Mouse (Mus musculus) kidney, adult 2 months (tissue): ENCODE measurements at regions not wholly inside any gene's neighbourhood (a gene's known extent, or its start where the extent isn't known, plus 50 kb on each side); places are given as distances from the start of the nearest gene placed in this dataset.

Experiments
- CTCF ChIP-seq: fragments of 200-500 bp; conservative IDR thresholded peaks from 2 replicates; pipeline ENCODE4 v1.5.1; 2011; ENCODE audit warnings: low read depth, mild to moderate bottlenecking, control low read depth, low read length, moderate library complexity, mixed read lengths; ENCODE audit not compliant: insufficient read depth, insufficient read length
- POLR2A ChIP-seq: fragments of 200-500 bp; IDR thresholded peaks from one replicate; pipeline ENCODE4 v1.6.1; 2011; ENCODE audit warnings: low read depth, low read length, control low read depth

DNA sequence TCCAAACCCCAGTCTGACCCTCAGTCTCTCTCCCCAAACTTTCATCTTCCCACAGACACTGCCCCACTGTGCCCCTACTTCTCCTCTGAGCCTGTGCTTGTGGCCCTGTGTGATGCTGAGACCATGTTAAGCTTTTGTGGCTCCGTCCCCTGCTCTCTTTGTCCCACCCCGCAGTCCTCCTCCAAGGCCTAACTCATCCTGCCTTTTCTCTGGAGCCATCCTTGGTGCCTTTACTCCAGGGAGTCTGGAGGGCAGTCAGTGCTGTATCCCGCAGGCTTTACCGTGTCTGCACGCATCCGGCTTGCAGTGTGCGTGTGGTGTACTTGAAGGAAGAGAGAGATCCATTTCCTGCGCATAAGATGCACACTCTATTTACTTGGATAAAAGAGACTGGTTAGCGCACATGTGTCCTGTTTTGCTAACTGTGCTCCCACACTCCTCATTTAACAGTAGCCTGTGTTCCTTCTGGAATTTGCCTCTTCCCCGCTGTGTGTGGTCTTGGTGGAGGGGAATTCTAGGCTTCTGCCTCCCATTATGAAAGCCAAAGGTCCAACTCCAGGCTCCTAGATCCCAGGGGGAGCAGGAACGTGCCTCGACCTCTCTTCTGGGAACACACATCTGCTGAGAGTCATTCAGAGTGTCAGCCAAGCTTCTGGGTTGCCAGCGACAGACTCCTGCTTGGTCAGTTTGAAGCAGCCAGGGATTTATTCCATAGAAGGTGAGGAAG lies 230.5 kb upstream of the Zmiz1 start:
- TF ChIP-seq CTCF (no peak), POLR2A (no peak)
